Mouse (Mus musculus): Measurements from ENCODE around the gene Thoc7.

The Thoc7 gene

GRCm38 (mm10) chr14:13934052-13934371 lies 27.6 kb downstream of the Thoc7 start:
- no peak for DNase-seq (ENCODE audit: extremely low read depth, low read depth)

- DNase-seq (ENCODE audit: extremely low read depth, low read depth): no peak
Measured at GRCm38 (mm10) chr14:13933290-13934051, 28.2 kb downstream of the Thoc7 start.

DNA sequence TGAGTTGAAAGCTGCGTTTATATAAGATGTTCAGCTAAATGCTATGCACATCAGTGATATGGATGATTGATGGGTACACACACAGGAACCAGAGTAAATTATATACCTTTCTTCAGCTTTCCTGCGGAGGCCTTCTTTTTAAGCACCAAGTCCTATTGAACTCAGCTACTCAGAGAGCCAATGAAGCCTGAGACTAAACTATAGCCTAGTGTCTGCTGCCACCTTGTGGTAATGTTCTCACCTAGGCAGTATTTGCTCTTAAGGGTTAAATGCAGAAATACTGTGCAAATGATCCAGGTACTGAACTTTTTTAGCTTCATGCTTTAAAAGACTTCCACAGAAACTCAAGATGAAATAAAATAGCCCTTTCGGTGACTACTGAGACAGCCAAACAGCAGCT lies 44.0 kb downstream of the Thoc7 start:
- peak; percentile 44 for DNase-seq (ENCODE audit: extremely low read depth, low read depth)

DNA sequence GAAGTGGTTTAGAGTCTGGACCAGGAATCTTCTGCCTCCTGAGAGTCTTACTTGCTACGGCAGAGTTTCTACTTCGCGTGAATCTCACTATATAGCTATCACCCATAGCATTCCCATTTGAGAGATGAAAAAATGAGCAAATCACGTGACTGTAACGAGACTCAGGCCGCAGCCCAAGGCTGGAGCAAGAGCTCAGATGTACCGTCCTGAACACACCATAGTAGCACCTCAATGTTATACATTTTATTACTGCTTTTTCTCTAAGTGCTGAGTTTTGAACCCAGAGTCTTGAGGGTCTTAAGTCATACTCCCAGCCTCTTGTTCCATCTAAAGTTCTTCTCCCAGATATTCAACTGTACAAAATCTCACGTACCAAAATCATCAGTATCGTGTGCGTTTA lies 44.4 kb downstream of the Thoc7 start:
- no peak for DNase-seq (ENCODE audit: extremely low read depth, low read depth)

DNA sequence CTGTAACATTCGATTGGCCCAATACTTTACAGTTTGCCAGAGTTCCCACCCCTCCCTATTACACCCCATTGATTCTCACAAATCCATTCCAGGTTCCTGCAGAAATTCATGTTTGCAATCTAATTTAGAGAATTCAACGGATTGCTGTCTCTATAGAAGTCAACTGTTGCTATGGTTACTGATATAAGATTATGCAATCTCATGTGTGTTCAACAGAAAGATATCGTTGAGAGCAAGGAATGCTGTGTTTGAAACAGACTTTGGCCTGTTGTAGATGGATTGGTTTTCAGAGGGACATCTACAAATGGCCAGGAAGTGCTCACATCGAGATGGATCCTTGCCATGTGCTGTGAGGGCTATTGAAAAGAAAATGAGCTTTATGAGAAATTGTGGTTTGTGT lies 46.4 kb downstream of the Thoc7 start:
- DNase-seq (ENCODE audit: extremely low read depth, low read depth): no peak

GRCm38 (mm10) chr14:13914387-13915082 lies 47.1 kb downstream of the Thoc7 start, which contains the start of gene Gm281:
TSS of gene Gm281 (minus strand) at chr14:13914478.
- no peak for DNase-seq (ENCODE audit: extremely low read depth, low read depth)

GRCm38 (mm10) chr14:13910148-13910547 lies 51.5 kb downstream of the Thoc7 start:
- DNase-seq (ENCODE audit: extremely low read depth, low read depth): no peak

- no peak for DNase-seq (ENCODE audit: extremely low read depth, low read depth)
Measured at GRCm38 (mm10) chr14:13907145-13907544, 54.5 kb downstream of the Thoc7 start.

DNA sequence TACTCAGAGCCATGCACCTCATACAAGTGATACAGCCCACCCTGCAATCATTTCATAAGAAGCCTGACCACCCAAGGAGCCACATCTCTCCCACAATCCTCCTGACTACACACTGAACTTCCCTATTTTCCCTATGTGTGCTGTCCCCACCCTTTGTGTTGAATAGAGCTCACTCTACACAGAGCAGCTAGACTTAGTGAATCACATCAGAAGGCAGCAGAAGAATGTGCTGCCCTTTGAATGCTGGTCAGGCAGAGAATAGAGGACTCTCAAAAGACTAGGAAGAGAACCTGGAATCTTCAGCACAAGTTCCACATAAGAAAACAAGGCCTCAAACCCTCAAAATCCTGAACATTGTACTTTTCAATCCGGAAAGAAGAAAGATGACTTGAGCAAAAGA lies 55.2 kb downstream of the Thoc7 start:
- no peak for DNase-seq (ENCODE audit: extremely low read depth, low read depth)

DNA sequence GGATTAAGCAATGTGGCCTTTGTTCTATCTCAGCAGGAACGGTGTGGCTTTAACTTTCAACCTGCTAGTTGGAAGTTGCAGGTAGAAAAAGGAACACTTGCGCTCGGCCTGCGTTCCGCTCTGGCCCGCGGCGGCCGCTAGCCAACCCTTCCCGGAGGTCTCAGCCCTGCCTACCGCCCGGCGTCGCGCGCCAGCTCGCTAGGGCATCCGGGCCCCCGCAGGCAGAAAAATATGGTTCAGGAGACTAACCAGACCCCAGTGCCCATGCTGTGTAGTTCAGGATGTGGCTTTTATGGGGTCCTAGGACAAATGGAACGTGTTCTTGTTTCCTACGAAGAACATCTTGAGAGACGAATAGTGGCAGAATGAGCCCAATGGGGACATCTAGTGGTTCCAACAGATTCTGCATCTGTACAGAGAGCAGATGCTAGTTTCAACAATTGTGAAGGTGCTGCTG lies 60.0 kb downstream of the Thoc7 start:
- peak; percentile 1 for DNase-seq (ENCODE audit: extremely low read depth, low read depth)
